Mouse (Mus musculus): Measurements from ENCODE around the gene Olfr123. TPM values are rescaled to one million over a fixed set of nuclear protein-coding genes. Genes with fewer than 3 reads are reported as not detected.

Olfr123 gene
- not detected in 2 replicates for polyA plus RNA-seq (2015; fragmentation: Nextera tagmentation; extraction: Ambion mirVana)

DNA sequence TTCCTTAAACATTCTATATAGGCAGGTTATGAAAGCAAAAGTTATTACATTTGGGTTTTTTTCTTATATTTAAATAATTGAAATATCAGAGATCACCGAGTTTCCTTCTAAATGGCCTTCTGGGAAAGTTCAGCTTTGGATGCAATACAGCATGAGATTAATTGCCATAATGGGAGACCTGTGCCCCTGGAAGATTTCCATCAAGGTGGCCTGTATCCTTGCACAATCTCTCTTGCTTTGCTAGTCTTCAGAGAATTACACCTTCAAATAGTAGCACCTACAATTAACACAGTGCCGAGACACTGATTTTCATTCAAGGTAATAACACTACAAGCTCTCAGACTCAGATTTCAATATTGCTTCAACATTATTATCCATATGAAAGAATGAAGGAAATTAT is at the start of gene Olfr123:
Gene Olfr123 (plus strand): TSS at position 301 of the 400 bp plus-strand sequence.
- WGBS (ENCODE audit: insufficient replicate concordance) = 76% methylated on average over 2 of the region's 2 CpGs

GRCm38 (mm10) chr17:37768307-37768706 is 25.0 kb upstream of the Olfr123 start, which contains the start of gene Olfr122:
Olfr122 (plus strand) TSS chr17:37768607.
- Histone ChIP-seq H3K36me3 (no peaks in the 10 kb centered on the region), H3K27ac (no peak within 1 kb of the TSS), H3K27me3 (no peaks in the 10 kb centered on the region), H3K9me3 (replicated peaks) (0 out of 2 replicates have a peak, but pooled peaks cover 4% of the 10 kb centered on the region), H3K9ac (no peak within 1 kb of the TSS), H3K4me2 (no peak within 1 kb of the TSS), H3K4me1 (replicated peaks) (no peaks in the 10 kb centered on the region), H3K4me3 (replicated peaks) (no peak within 1 kb of the TSS)
- DNase-seq (no peak), ATAC-seq (ENCODE audit: low read depth) (no peak)
- 57% methylated on average over 4 of the region's 4 CpGs for WGBS (ENCODE audit: insufficient replicate concordance)

More for the DNA sequence above, at the start of gene Olfr123:
- Histone ChIP-seq H3K4me3 (replicated peaks) (no peak within 1 kb of the TSS), H3K4me1 (replicated peaks) (no peaks in the 10 kb centered on the region), H3K27me3 (no peaks in the 10 kb centered on the region), H3K9me3 (replicated peaks) (no peaks in the 10 kb centered on the region), H3K9ac (no peak within 1 kb of the TSS), H3K36me3 (no peaks in the 10 kb centered on the region), H3K27ac (no peak within 1 kb of the TSS), H3K4me2 (no peak within 1 kb of the TSS)
- ATAC-seq (ENCODE audit: low read depth) = no peak
- no peak for DNase-seq

- no peak within 1 kb of the TSS for H3K4me2 ChIP-seq
- H3K4me1 ChIP-seq (replicated peaks) = no peaks in the 10 kb centered on the region
- ATAC-seq (ENCODE audit: low read depth) (no peak), DNase-seq (no peak)
- no peaks in the 10 kb centered on the region for H3K27me3 ChIP-seq
- H3K9ac ChIP-seq = no peak within 1 kb of the TSS
- 75% methylated on average over 3 of the region's 3 CpGs for WGBS (ENCODE audit: insufficient replicate concordance)
- H3K36me3 ChIP-seq = no peaks in the 10 kb centered on the region
- H3K27ac ChIP-seq = no peak within 1 kb of the TSS
- no peak within 1 kb of the TSS for H3K4me3 ChIP-seq (replicated peaks)
- H3K9me3 ChIP-seq (replicated peaks) = no peaks in the 10 kb centered on the region
These were observed 6.3 kb downstream of the Olfr123 start, which contains the start of gene Olfr124 for GRCm38 (mm10) chr17:37799588-37799987. Olfr124 (plus strand) TSS chr17:37799888.

- H3K36me3 ChIP-seq = no peaks in the 10 kb centered on the region
- no peaks in the 10 kb centered on the region for H3K4me1 ChIP-seq (replicated peaks)
- no peaks in the 10 kb centered on the region for H3K9me3 ChIP-seq (replicated peaks)
- H3K4me3 ChIP-seq (replicated peaks) = no peak within 1 kb of the TSS
- no peak within 1 kb of the TSS for H3K9ac ChIP-seq
- H3K4me2 ChIP-seq = no peak within 1 kb of the TSS
- H3K27me3 ChIP-seq = no peaks in the 10 kb centered on the region
- ATAC-seq (ENCODE audit: low read depth) (no peak), DNase-seq (no peak)
- no peak within 1 kb of the TSS for H3K27ac ChIP-seq
These were observed 39.3 kb downstream of the Olfr123 start, which contains the start of gene Olfr125 for GRCm38 (mm10) chr17:37832649-37833048. Olfr125 (plus strand) TSS chr17:37832949.

GRCm38 (mm10) chr17:37847183-37847582 is 53.9 kb downstream of the Olfr123 start, which contains the start of gene Olfr126:
Olfr126 (plus strand) TSS chr17:37847483.
- Histone ChIP-seq H3K9ac (no peak within 1 kb of the TSS), H3K27ac (no peak within 1 kb of the TSS), H3K27me3 (no peaks in the 10 kb centered on the region), H3K36me3 (no peaks in the 10 kb centered on the region), H3K4me1 (replicated peaks) (no peaks in the 10 kb centered on the region), H3K9me3 (replicated peaks) (no peaks in the 10 kb centered on the region), H3K4me3 (replicated peaks) (no peak within 1 kb of the TSS), H3K4me2 (no peak within 1 kb of the TSS)
- no peak for DNase-seq
- no peak for ATAC-seq (ENCODE audit: low read depth)

Other genes with a start within 250 kb of the Olfr123 start
- gene Olfr112, start 224.1 kb upstream of the Olfr123 start, polyA plus RNA-seq (2015; fragmentation: Nextera tagmentation; extraction: Ambion mirVana) = not detected in 2 replicates
- gene Olfr113, start 215.9 kb upstream of the Olfr123 start, polyA plus RNA-seq (2015; fragmentation: Nextera tagmentation; extraction: Ambion mirVana) = not detected in 2 replicates
- not detected in 2 replicates for gene Olfr114, start 200.8 kb upstream of the Olfr123 start, polyA plus RNA-seq (2015; fragmentation: Nextera tagmentation; extraction: Ambion mirVana)
- not detected in 2 replicates for gene Olfr115, start 166.4 kb upstream of the Olfr123 start, polyA plus RNA-seq (2015; fragmentation: Nextera tagmentation; extraction: Ambion mirVana)
- gene Olfr116, start 166.3 kb upstream of the Olfr123 start, polyA plus RNA-seq (2015; fragmentation: Nextera tagmentation; extraction: Ambion mirVana) = not detected in 2 replicates
- gene Olfr117, start 129.7 kb upstream of the Olfr123 start, polyA plus RNA-seq (2015; fragmentation: Nextera tagmentation; extraction: Ambion mirVana) = not detected in 2 replicates
- not detected in 2 replicates for gene Olfr118, start 126.5 kb upstream of the Olfr123 start, polyA plus RNA-seq (2015; fragmentation: Nextera tagmentation; extraction: Ambion mirVana)
- not detected in 2 replicates for gene Olfr119, start 97.0 kb upstream of the Olfr123 start, polyA plus RNA-seq (2015; fragmentation: Nextera tagmentation; extraction: Ambion mirVana)
- not detected in 2 replicates for gene Olfr120, start 71.7 kb upstream of the Olfr123 start, polyA plus RNA-seq (2015; fragmentation: Nextera tagmentation; extraction: Ambion mirVana)
- gene Olfr121, start 44.7 kb upstream of the Olfr123 start, polyA plus RNA-seq (2015; fragmentation: Nextera tagmentation; extraction: Ambion mirVana) = not detected in 2 replicates
- not detected in 2 replicates for gene Olfr122, start 24.9 kb upstream of the Olfr123 start, polyA plus RNA-seq (2015; fragmentation: Nextera tagmentation; extraction: Ambion mirVana)
- gene Olfr124, start 6.4 kb downstream of the Olfr123 start, polyA plus RNA-seq (2015; fragmentation: Nextera tagmentation; extraction: Ambion mirVana) = not detected in 2 replicates
- not detected in 2 replicates for gene Olfr125, start 39.4 kb downstream of the Olfr123 start, polyA plus RNA-seq (2015; fragmentation: Nextera tagmentation; extraction: Ambion mirVana)
- not detected in 2 replicates for gene Olfr126, start 54.0 kb downstream of the Olfr123 start, polyA plus RNA-seq (2015; fragmentation: Nextera tagmentation; extraction: Ambion mirVana)
- gene Olfr127, start 106.9 kb downstream of the Olfr123 start, polyA plus RNA-seq (2015; fragmentation: Nextera tagmentation; extraction: Ambion mirVana) = not detected in 2 replicates
- not detected in 2 replicates for gene Olfr128, start 127.0 kb downstream of the Olfr123 start, polyA plus RNA-seq (2015; fragmentation: Nextera tagmentation; extraction: Ambion mirVana)
- gene Olfr761, start 159.6 kb downstream of the Olfr123 start, polyA plus RNA-seq (2015; fragmentation: Nextera tagmentation; extraction: Ambion mirVana) = not detected in 2 replicates